Mouse (Mus musculus) cerebellum, adult 2 months (tissue): Measurements from ENCODE around the gene Dbil5.

ENCODE experiments used
- CTCF ChIP-seq: fragments of 200-500 bp; IDR thresholded peaks from 2 replicates; pipeline ENCODE4 v1.5.1; 2011; ENCODE audit warnings: low read depth, mild to moderate bottlenecking, control low read depth, low read length, moderate library complexity, borderline replicate concordance; ENCODE audit not compliant: insufficient read depth
- POLR2A ChIP-seq: fragments of 200-500 bp; IDR thresholded peaks from 2 replicates; pipeline ENCODE4 v1.6.1; 2011; ENCODE audit warnings: low read length, control low read depth, borderline replicate concordance; ENCODE audit not compliant: insufficient read depth

DNA sequence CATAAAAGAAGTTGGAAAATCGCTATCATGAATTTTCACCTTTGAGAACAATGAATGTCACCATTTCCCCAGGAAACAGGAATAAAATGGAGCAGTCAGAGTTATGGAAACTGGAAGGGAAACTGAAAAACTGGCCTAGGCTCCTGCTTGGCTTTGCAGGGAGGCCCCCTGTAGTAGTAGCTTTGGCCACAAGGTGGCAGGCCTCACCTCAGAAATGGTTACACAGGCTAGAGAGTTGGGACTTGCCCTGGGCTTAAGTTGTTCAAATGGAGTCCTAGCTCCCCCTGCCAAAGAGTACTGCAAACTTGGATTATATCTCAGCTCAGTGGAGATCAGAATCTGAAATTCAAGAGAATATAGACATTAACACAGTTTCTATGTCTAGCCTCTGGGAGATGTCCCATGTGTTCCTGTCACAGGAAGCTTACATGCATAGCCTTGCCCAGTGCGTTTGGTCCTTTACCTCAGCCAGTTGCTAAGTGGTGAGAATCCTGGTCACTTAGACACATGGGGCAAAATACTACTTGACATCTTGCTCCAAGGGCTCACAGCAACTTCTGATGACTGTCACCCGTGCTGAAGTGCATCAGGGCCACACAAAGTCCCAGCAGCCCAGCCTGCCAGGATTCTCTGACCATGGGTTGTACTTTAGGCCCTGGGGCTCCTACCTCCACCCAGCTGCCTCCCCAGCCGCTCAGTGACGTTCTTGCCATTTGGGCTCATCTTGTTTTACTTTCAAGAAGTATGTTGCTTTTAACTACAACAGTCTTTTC, 35.9 kb downstream of the Dbil5 start:
- peak; percentile 93 for TF ChIP-seq CTCF
- no peak for TF ChIP-seq POLR2A
